Mouse (Mus musculus): ENCODE measurements around the gene 4921539E11Rik. TPM values are rescaled to one million over a fixed set of nuclear protein-coding genes. Genes with fewer than 3 reads are reported as not detected.

4921539E11Rik gene
- polyA plus RNA-seq, 1 experiment from 2014 or later: not detected

DNA sequence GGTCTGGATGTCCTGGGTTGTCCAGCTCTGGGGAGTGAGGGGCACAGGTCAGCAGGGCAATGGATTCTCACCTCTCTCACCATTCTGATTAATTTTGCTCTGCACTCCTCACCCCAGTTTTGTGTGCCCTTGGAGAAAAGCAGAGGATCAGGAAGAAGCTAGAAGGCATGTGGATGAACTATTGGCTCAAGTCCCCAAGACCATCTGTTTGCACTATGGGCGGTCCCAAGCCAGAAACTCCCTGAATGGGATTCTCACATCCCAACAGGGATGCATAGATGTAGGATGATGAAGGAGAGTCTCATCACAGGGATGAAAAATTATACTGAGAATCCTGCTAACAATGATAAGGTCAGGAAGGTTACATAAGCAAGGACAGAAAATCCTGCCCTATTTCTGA lies 13.2 kb upstream of the 4921539E11Rik start:
- H3K4me2 ChIP-seq (replicated peaks): no peak overlapping the region
- no peaks in the 10 kb centered on the region for H3K27me3 ChIP-seq (ENCODE audit: control insufficient read depth, insufficient read depth, low read length)
- no peaks in the 10 kb centered on the region for H3K9me3 ChIP-seq (ENCODE audit: control insufficient read depth, low read length)
- H3K4me3 ChIP-seq (replicated peaks; ENCODE audit: low read length): no peak overlapping the region
- no peak for DNase-seq (ENCODE audit: low spot score)
- ATAC-seq (ENCODE audit: low FRiP score): no peak
- H3K4me1 ChIP-seq (replicated peaks; ENCODE audit: control insufficient read depth, insufficient read depth, low read length): no peaks in the 10 kb centered on the region
- H3K9ac ChIP-seq: no peak overlapping the region
- 84% methylated on average over 1 of the region's 1 CpGs for WGBS
- H3K36me3 ChIP-seq (replicated peaks; ENCODE audit: control insufficient read depth, insufficient read depth): no peaks in the 10 kb centered on the region
- H3K27ac ChIP-seq: no peak overlapping the region

DNA sequence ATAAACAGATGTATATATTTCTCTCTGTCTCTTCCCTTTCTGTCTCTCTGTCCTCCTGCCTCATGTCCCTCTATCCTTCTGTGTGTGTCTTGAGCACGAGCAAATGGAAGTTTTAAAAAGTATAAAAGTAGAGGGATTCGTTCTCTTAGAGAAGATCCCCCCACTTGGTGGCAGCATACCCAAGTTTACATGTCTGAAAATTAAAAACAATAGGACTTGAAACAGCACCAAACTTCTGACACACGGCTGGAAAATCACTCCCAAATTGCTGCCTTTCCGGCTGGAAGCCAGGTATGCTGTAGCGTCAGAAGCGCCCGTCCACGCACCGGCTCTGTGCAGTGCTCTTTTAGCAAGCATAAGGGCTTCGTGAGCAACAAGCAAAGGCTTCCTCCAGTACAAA lies 8.7 kb upstream of the 4921539E11Rik start:
- H3K9ac ChIP-seq: no peak overlapping the region
- no peaks in the 10 kb centered on the region for H3K9me3 ChIP-seq (ENCODE audit: control insufficient read depth, low read length)
- no peak overlapping the region for H3K27ac ChIP-seq
- ATAC-seq (ENCODE audit: low FRiP score) (no peak), DNase-seq (ENCODE audit: low spot score) (peak; percentile 63)
- H3K4me2 ChIP-seq (replicated peaks): no peak overlapping the region
- no peaks in the 10 kb centered on the region for H3K27me3 ChIP-seq (ENCODE audit: control insufficient read depth, insufficient read depth, low read length)
- no peak overlapping the region for H3K4me3 ChIP-seq (replicated peaks; ENCODE audit: low read length)
- WGBS: 74% methylated on average over 10 of the region's 10 CpGs
- H3K36me3 ChIP-seq (replicated peaks; ENCODE audit: control insufficient read depth, insufficient read depth): no peaks in the 10 kb centered on the region
- H3K4me1 ChIP-seq (replicated peaks; ENCODE audit: control insufficient read depth, insufficient read depth, low read length): no peaks in the 10 kb centered on the region

DNA sequence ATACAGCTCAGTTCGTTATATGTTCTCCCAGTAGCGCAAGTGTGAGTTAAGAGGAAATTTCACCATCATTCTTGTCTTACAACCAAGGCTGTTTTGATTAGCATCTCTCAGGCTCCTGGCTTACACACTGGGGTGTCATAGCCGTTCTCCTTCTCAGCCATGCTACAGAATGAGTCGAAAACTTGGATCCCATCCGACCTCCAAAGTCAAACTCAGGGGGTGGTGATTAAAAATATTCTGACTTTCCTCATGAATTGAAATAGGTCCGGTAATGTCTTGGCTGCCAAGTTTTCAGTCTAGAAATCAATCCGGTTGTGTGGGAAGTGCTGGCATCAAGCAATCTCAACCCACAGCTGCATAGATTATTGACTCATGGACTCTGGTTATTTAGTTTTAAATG lies 2.3 kb downstream of the 4921539E11Rik start:
- H3K4me2 ChIP-seq (replicated peaks): no peak overlapping the region
- ATAC-seq (ENCODE audit: low FRiP score) (no peak), DNase-seq (ENCODE audit: low spot score) (no peak)
- no peaks in the 10 kb centered on the region for H3K27me3 ChIP-seq (ENCODE audit: control insufficient read depth, insufficient read depth, low read length)
- H3K36me3 ChIP-seq (replicated peaks; ENCODE audit: control insufficient read depth, insufficient read depth): no peaks in the 10 kb centered on the region
- H3K27ac ChIP-seq: no peak overlapping the region
- H3K9me3 ChIP-seq (ENCODE audit: control insufficient read depth, low read length): no peaks in the 10 kb centered on the region
- H3K9ac ChIP-seq: no peak overlapping the region
- no peak overlapping the region for H3K4me3 ChIP-seq (replicated peaks; ENCODE audit: low read length)
- no peaks in the 10 kb centered on the region for H3K4me1 ChIP-seq (replicated peaks; ENCODE audit: control insufficient read depth, insufficient read depth, low read length)
- WGBS: 89% methylated on average over 7 of the region's 7 CpGs

DNA sequence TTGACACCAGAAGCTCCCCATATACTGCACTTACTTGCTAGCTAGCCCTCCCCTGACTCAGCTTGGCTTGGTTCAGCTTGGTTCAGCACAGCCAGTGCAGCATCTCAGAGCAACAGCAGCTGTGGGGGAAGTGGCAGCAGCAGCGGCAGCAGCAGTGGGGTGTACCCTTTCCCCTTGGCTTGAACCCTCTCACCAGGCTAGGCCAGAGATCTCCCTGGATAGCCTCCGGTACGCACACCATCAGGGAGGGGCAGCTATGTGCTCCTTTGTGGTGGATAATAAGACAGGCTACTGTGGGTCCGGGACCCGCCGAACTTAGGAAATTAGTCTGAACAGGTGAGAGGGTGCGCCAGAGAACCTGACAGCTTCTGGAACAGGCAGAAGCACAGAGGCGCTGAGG lies 17.6 kb downstream of the 4921539E11Rik start:
- H3K4me2 ChIP-seq (replicated peaks): no peak overlapping the region
- no peaks in the 10 kb centered on the region for H3K9me3 ChIP-seq (ENCODE audit: control insufficient read depth, low read length)
- no peak overlapping the region for H3K27ac ChIP-seq
- DNase-seq (ENCODE audit: low spot score) (no peak), ATAC-seq (ENCODE audit: low FRiP score) (no peak)
- no peaks in the 10 kb centered on the region for H3K27me3 ChIP-seq (ENCODE audit: control insufficient read depth, insufficient read depth, low read length)
- no peak overlapping the region for H3K4me3 ChIP-seq (replicated peaks; ENCODE audit: low read length)
- H3K4me1 ChIP-seq (replicated peaks; ENCODE audit: control insufficient read depth, insufficient read depth, low read length): no peaks in the 10 kb centered on the region
- no peak overlapping the region for H3K9ac ChIP-seq
- WGBS: 76% methylated on average over 7 of the region's 8 CpGs
- no peaks in the 10 kb centered on the region for H3K36me3 ChIP-seq (replicated peaks; ENCODE audit: control insufficient read depth, insufficient read depth)

DNA sequence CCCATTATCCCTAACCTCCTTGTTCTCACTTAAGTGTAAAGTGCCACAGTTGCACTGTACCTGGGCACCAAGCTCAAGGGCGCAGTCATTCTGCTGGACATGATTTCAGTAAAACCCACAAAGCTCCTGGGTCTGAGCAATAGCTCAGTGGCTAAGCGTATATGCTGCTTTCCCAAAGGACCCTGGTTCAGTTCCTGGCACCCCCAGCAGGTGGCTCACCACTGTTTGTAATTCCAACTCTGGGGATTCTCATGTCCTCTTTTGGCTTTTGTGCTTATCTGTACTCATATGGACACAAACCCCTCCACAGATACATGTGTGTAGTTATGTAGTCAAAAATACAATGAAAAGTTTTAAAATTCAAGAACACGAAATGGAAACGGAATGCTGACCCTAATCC lies 21.3 kb downstream of the 4921539E11Rik start:
- no peaks in the 10 kb centered on the region for H3K9me3 ChIP-seq (ENCODE audit: control insufficient read depth, low read length)
- H3K27ac ChIP-seq: no peak overlapping the region
- DNase-seq (ENCODE audit: low spot score) (no peak), ATAC-seq (ENCODE audit: low FRiP score) (no peak)
- no peak overlapping the region for H3K4me2 ChIP-seq (replicated peaks)
- WGBS: 79% methylated on average over 4 of the region's 4 CpGs
- H3K36me3 ChIP-seq (replicated peaks; ENCODE audit: control insufficient read depth, insufficient read depth): no peaks in the 10 kb centered on the region
- H3K27me3 ChIP-seq (ENCODE audit: control insufficient read depth, insufficient read depth, low read length): no peaks in the 10 kb centered on the region
- no peaks in the 10 kb centered on the region for H3K4me1 ChIP-seq (replicated peaks; ENCODE audit: control insufficient read depth, insufficient read depth, low read length)
- H3K4me3 ChIP-seq (replicated peaks; ENCODE audit: low read length): no peak overlapping the region
- H3K9ac ChIP-seq: no peak overlapping the region

DNA sequence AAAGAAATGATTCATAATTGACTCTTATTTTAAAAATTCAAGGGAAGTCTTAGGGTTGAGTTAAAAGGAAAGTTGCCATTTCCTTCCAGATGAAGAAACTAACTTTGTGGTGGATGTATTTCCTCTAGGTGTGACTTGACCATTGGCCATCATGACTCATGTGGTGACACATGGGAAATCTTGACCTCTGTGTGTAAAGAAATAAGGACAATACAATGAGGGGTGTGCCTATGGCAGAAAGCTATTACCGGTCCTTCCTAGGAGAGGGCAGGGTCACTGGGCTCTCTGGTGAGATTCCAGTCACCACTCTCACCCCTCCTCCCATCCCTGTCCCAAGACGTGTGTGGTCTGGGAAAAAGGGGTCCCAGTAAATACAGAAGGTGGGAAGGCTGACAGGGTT lies 25.5 kb downstream of the 4921539E11Rik start:
- H3K27ac ChIP-seq: no peak overlapping the region
- DNase-seq (ENCODE audit: low spot score): no peak
- H3K9ac ChIP-seq: no peak overlapping the region
- no peaks in the 10 kb centered on the region for H3K36me3 ChIP-seq (replicated peaks; ENCODE audit: control insufficient read depth, insufficient read depth)
- H3K4me3 ChIP-seq (replicated peaks; ENCODE audit: low read length): no peak overlapping the region
- no peak overlapping the region for H3K4me2 ChIP-seq (replicated peaks)
- H3K27me3 ChIP-seq (ENCODE audit: control insufficient read depth, insufficient read depth, low read length): no peaks in the 10 kb centered on the region
- no peak for ATAC-seq (ENCODE audit: low FRiP score)
- WGBS: 31% methylated on average over 2 of the region's 2 CpGs
- no peaks in the 10 kb centered on the region for H3K9me3 ChIP-seq (ENCODE audit: control insufficient read depth, low read length)
- H3K4me1 ChIP-seq (replicated peaks; ENCODE audit: control insufficient read depth, insufficient read depth, low read length): no peaks in the 10 kb centered on the region

DNA sequence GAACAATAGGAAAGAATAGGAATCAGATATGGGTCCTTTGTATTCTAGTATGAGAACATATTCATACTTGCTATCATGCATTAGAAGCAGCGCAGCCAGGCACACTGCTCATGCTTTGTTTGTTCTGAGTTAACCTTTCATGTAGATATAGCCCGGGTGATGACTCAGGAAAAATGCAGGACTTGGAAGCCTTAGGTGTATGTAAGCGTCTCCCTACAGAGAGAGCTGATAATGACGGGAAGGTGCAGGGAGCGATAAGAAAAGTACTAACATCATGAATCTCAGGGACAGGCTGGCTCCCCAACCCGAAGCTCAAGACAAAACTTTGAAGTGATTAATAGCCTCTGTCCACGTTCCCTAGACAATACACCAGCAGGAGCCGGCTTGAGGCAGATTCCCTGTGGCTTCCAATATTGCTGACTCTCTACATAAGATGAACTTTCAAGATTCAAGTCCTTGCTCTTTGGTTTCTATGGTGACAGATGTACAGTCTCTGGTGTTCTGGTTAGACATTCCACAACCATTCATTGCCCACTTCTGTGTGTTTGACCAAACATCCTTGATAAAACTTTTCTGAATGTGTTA lies 26.8 kb downstream of the 4921539E11Rik start:
- no peaks in the 10 kb centered on the region for H3K4me1 ChIP-seq (replicated peaks; ENCODE audit: control insufficient read depth, insufficient read depth, low read length)
- no peaks in the 10 kb centered on the region for H3K36me3 ChIP-seq (replicated peaks; ENCODE audit: control insufficient read depth, insufficient read depth)
- no peaks in the 10 kb centered on the region for H3K9me3 ChIP-seq (ENCODE audit: control insufficient read depth, low read length)
- H3K4me3 ChIP-seq (replicated peaks; ENCODE audit: low read length): no peak overlapping the region
- DNase-seq (ENCODE audit: low spot score) (peak; percentile 41), ATAC-seq (ENCODE audit: low FRiP score) (no peak)
- H3K27me3 ChIP-seq (ENCODE audit: control insufficient read depth, insufficient read depth, low read length): no peaks in the 10 kb centered on the region
- WGBS: 23% methylated on average over 8 of the region's 8 CpGs
- H3K27ac ChIP-seq: no peak overlapping the region
- H3K4me2 ChIP-seq (replicated peaks): no peak overlapping the region
- H3K9ac ChIP-seq: no peak overlapping the region

DNA sequence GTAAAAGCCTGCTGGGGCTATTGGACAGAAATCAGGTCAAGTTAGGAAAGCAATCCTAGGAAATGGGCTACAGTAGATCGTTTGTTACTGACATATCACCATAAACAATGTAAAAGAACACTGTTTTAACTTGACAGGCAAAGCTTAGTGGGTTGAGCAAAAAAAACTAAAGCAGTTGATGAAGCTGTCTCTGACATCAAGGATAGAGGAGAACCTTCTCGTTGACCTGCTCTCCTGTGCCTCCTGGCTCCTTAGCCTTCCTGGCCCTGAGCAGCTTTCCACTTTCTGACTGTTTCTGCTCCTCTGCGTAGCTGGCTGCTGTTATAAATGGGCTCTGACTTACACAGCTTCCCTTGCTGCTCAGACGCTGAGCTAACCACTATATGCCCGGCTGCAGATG lies 27.3 kb downstream of the 4921539E11Rik start:
- Histone ChIP-seq H3K36me3 (replicated peaks; ENCODE audit: control insufficient read depth, insufficient read depth) (no peaks in the 10 kb centered on the region), H3K9me3 (ENCODE audit: control insufficient read depth, low read length) (no peaks in the 10 kb centered on the region), H3K4me1 (replicated peaks; ENCODE audit: control insufficient read depth, insufficient read depth, low read length) (no peaks in the 10 kb centered on the region), H3K4me3 (replicated peaks; ENCODE audit: low read length) (no peak overlapping the region), H3K4me2 (replicated peaks) (no peak overlapping the region), H3K27me3 (ENCODE audit: control insufficient read depth, insufficient read depth, low read length) (no peaks in the 10 kb centered on the region), H3K27ac (no peak overlapping the region), H3K9ac (no peak overlapping the region)
- WGBS: 48% methylated on average over 5 of the region's 5 CpGs
- no peak for DNase-seq (ENCODE audit: low spot score)
- ATAC-seq (ENCODE audit: low FRiP score): no peak

DNA sequence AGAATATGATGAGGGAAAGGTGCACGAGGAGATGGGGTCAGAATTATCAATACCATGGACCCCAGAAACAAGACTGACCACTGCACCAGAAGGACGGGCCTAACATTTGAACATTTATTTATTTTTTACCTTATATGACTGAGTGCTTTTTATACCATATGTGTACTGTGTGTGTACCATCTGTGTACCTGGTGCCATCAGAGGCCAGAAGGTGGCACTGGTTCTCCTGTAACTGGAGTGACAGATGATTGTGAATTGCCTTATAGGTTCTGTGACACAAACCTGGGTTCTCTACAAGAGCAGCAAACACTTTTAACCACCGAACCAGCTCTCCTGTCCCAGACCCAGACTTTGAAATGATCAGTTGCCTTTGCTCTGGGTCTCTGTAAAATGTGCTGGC lies 31.8 kb downstream of the 4921539E11Rik start:
- no peak for DNase-seq (ENCODE audit: low spot score)
- H3K9me3 ChIP-seq (ENCODE audit: control insufficient read depth, low read length): no peaks in the 10 kb centered on the region
- H3K4me2 ChIP-seq (replicated peaks): no peak overlapping the region
- no peaks in the 10 kb centered on the region for H3K36me3 ChIP-seq (replicated peaks; ENCODE audit: control insufficient read depth, insufficient read depth)
- no peaks in the 10 kb centered on the region for H3K27me3 ChIP-seq (ENCODE audit: control insufficient read depth, insufficient read depth, low read length)
- no peak overlapping the region for H3K9ac ChIP-seq
- no peaks in the 10 kb centered on the region for H3K4me1 ChIP-seq (replicated peaks; ENCODE audit: control insufficient read depth, insufficient read depth, low read length)
- ATAC-seq (ENCODE audit: low FRiP score): no peak
- H3K27ac ChIP-seq: no peak overlapping the region
- 87% methylated on average over 3 of the region's 3 CpGs for WGBS
- no peak overlapping the region for H3K4me3 ChIP-seq (replicated peaks; ENCODE audit: low read length)

DNA sequence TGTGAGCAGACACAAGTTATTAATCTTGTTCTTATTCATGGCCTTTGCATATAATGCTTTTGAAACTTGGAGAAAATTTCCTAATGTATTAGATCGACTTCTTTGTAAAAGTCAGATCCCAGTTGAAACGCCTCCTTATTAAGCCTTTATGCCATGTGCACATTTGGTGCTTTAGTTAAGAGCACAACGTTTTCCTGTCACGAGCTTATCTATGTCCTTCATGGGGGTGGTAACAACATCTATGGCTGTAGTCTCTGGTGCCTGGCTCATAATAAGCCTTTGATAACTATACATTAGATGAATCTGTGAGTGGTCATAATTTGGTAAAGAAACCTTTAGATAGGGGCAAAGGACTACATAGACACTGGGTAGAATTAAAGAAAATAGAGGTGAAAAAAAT lies 36.8 kb downstream of the 4921539E11Rik start:
- no peaks in the 10 kb centered on the region for H3K9me3 ChIP-seq (ENCODE audit: control insufficient read depth, low read length)
- no peak overlapping the region for H3K4me3 ChIP-seq (replicated peaks; ENCODE audit: low read length)
- DNase-seq (ENCODE audit: low spot score) (no peak), ATAC-seq (ENCODE audit: low FRiP score) (no peak)
- H3K36me3 ChIP-seq (replicated peaks; ENCODE audit: control insufficient read depth, insufficient read depth): no peaks in the 10 kb centered on the region
- no peaks in the 10 kb centered on the region for H3K27me3 ChIP-seq (ENCODE audit: control insufficient read depth, insufficient read depth, low read length)
- no peak overlapping the region for H3K4me2 ChIP-seq (replicated peaks)
- H3K9ac ChIP-seq: no peak overlapping the region
- H3K4me1 ChIP-seq (replicated peaks; ENCODE audit: control insufficient read depth, insufficient read depth, low read length): no peaks in the 10 kb centered on the region
- H3K27ac ChIP-seq: no peak overlapping the region
- 83% methylated on average over 4 of the region's 4 CpGs for WGBS
